Mouse (Mus musculus) large intestine, adult 2 months (tissue): ENCODE measurements around the gene Slc9b1. TPM values are rescaled to one million over a fixed set of nuclear protein-coding genes. Genes with fewer than 3 reads are reported as not detected.

Source experiments
- DNase-seq: peaks from one replicate; pipeline ENCODE4 v3.0.0-alpha.2; 2012; ENCODE audit warnings: low read depth, low spot score
- WGBS: fragments of 180-500 bp; shearing (Covaris S2); methylation state at CpG from one replicate; pipeline ENCODE4 v1.1.7; 2018; 5-methylcytosine and 5-hydroxymethylcytosine counted together
- polyA plus RNA-seq: library from polyadenylated mRNA; depleted of rRNA; stranded (reverse); fragments of >200 nt; gene quantifications from 2 replicates; pipeline ENCODE4 v1.2.3, GENCODE M21; 2012; rRNA removed

Gene Slc9b1
- 0.10 TPM in 1 of 2 replicates, not detected in the other for polyA plus RNA-seq

GRCm38 (mm10) chr3:135347739-135348264 is at the start of gene Slc9b1:
Gene Slc9b1 (plus strand): TSS chr3:135348029.
- WGBS, result 72% methylated on average over 14 of the region's 14 CpGs
- no peak for DNase-seq

GRCm38 (mm10) chr3:135298560-135298959 is 49.3 kb upstream of the Slc9b1 start:
- DNase-seq, result peak; percentile 22
- 13% methylated on average over 3 of the region's 3 CpGs for WGBS

- 44% methylated on average over 6 of the region's 6 CpGs for WGBS
- no peak for DNase-seq
Observed at GRCm38 (mm10) chr3:135300081-135300480, 47.7 kb upstream of the Slc9b1 start.

DNA sequence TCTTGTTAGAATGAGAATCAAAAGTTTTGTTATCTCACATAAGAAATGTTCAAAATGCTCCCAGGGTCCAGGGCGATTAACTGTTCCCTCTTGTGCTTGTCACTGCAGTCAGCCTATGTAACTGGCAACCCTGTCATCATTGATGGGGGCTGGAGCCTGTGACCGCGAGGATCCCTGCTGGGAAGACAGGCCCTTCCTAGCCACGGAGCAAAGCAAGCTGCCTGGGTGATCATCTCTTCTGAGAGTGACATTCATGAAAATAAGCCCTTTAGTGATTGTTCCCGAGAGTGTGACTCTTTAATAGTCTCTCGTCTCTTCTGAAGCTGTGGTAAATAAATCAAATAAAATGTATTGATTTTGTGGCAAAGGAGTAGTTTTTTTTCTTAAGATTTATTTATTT is 43.8 kb upstream of the Slc9b1 start:
- DNase-seq, result no peak
- 76% methylated on average over 6 of the region's 6 CpGs for whole genome bisulfite sequencing

- DNase-seq, result no peak
- WGBS, result 53% methylated on average over 9 of the region's 9 CpGs
Observed at GRCm38 (mm10) chr3:135304566-135304965, 43.3 kb upstream of the Slc9b1 start.

DNA sequence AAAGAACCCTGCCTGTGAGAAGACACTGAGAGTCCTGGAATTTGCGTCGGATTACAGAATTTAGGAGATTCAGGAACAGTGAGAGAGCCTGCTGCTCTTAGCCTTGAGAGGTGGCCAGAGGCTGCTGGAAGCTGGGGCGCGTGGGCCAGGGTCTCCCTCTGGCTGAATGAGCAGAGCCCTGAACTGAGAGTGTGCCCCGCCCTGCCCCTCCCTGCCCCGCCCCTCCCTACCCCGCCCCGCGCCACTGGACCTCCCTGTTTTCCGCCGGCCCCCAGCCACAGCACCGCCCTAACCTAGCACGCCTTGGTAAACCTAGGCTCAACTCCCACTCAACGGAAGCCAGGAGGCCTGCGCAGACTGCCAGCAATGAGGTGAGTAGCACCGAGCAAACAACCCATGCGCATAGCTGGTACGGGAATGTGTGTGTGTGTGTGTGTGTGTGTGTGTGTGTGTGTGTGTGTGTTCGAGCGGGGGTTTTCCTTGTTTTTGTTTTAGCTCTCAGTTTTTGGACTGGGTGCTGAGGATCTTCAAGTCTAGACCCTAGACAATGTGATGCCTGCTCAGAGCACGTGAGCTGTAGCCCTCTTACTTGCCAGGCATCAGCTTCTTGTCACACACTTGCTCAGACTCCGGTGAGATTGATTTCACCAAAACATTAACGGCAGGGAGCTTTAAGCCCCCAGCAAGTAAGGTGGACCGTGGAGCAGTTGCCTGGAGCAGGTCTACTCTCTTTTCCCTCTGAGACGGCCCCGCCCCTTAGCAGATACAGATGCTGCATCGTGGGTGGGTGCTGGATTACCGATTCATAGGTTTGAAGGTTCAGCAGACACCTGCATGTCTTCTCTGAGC is 40.2 kb upstream of the Slc9b1 start, which contains the start of gene Slc9b2:
Gene Slc9b2 (plus strand): TSS at position 290 of the 849 bp plus-strand sequence.
- WGBS, result 6% methylated on average over 25 of the region's 28 CpGs
- peak; percentile 13 for DNase-seq

GRCm38 (mm10) chr3:135312916-135313491 is 34.8 kb upstream of the Slc9b1 start:
- DNase-seq, result no peak
- WGBS, result 45% methylated on average over 2 of the region's 2 CpGs

DNA sequence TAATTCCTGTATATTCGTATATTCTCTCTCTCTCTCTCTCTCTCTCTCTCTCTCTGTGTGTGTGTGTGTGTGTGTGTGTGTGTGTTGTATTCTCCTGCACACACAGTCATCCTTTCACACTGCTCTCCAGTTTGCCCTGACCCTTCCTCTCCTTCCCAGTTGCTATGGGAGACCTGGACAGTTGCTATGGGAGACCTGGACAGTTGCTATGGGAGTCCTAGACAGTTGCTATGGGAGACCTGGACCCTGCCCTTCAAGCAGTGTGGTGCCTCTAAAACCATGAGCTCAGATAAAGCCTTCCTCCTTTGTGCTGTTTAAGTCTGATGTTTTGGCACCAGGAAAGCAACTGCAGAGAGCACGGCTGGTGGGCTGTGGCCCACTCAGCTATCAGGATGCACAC is 34.1 kb upstream of the Slc9b1 start:
- WGBS, result 81% methylated on average over 2 of the region's 2 CpGs
- DNase-seq, result no peak

GRCm38 (mm10) chr3:135314811-135315210 is 33.0 kb upstream of the Slc9b1 start:
- 62% methylated on average over 2 of the region's 2 CpGs for WGBS
- no peak for DNase-seq

GRCm38 (mm10) chr3:135315720-135316425 is 32.0 kb upstream of the Slc9b1 start:
- DNase-seq, result no peak
- 82% methylated on average over 9 of the region's 9 CpGs for WGBS

- DNase-seq, result no peak
- WGBS, result 82% methylated on average over 11 of the region's 11 CpGs
Observed at GRCm38 (mm10) chr3:135318331-135318730, 29.5 kb upstream of the Slc9b1 start.

GRCm38 (mm10) chr3:135324354-135324753 is 23.5 kb upstream of the Slc9b1 start:
- 59% methylated on average over 6 of the region's 6 CpGs for whole genome bisulfite sequencing
- DNase-seq, result no peak

- DNase-seq, result no peak
- 53% methylated on average over 6 of the region's 6 CpGs for WGBS
Observed at GRCm38 (mm10) chr3:135327176-135327575, 20.7 kb upstream of the Slc9b1 start.

- 54% methylated on average over 2 of the region's 2 CpGs for WGBS
- no peak for DNase-seq
Observed at GRCm38 (mm10) chr3:135327601-135328000, 20.2 kb upstream of the Slc9b1 start.

DNA sequence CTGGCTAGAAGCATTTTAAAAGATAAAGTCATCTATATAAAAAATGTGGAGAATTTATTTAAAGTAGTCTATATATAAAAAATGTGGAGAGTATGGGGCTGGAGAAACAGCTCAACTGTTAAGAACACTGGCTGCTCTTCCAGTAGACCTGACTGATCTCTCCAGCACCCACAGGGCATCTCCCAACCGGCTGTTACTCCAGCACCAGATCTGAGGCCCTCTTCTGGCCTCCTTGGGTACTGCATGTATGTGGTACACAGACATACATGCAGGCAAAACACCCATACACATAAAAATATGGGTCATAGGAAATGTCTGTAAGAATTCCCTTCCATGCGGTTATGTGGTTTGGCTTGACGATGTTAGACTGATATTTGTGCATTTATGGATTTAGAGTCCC is 19.3 kb upstream of the Slc9b1 start:
- WGBS, result 57% methylated on average over 3 of the region's 3 CpGs
- peak; percentile 16 for DNase-seq

- no peak for DNase-seq
Observed at GRCm38 (mm10) chr3:135332691-135333090, 15.1 kb upstream of the Slc9b1 start.

DNA sequence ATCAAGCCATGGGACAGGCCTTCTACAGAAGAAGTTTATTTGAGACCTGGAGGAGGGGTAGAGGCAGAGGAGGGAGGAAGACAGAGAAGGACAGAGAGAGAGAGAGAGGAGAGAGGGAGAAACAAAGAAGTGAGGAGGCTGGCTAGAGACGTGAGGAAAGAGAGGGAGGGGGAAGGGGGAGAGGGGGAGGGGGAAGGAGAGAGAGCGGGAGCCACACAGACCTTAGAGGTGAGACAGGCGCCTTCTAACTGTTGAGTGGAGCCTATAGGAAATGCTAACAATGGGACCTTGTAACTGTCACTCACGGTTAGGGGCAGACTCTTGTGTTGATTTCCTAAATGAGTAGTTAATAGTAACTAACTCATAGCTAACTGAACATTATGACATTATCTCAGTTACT is 14.1 kb upstream of the Slc9b1 start:
- no peak for DNase-seq
- 54% methylated on average over 4 of the region's 4 CpGs for WGBS

GRCm38 (mm10) chr3:135349022-135349421 is 1.2 kb downstream of the Slc9b1 start:
- no peak for DNase-seq

GRCm38 (mm10) chr3:135351857-135352256 is 4.0 kb downstream of the Slc9b1 start:
- no peak for DNase-seq

GRCm38 (mm10) chr3:135357394-135357793 is 9.6 kb downstream of the Slc9b1 start:
- WGBS, result 84% methylated on average over 4 of the region's 4 CpGs
- no peak for DNase-seq

More at GRCm38 (mm10) chr3:135351857-135352256, 4.0 kb downstream of the Slc9b1 start:
- 95% methylated on average over 3 of the region's 3 CpGs for WGBS
